ENCODE assay signal across 10 mouse cellular contexts in the genomic region with DNA sequence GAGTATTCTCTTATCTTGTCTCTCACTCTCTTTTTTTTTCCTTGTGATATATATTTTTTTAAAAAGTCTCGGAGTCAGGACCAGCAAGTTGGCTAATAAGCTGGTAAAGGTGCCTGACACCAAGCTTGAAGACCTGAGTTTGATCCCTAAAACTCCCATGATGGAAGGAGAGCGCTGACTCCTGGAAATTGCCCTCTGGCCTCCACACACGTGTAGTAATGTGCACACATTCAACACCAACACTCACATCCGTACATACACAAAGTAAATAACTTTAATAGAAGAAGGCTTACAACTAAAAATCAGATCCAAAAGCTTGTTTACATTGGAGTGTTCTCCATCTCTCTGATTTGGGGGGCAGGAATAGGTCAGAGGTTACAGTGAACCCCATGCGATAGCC. TPM values are rescaled to one million over a fixed set of nuclear protein-coding genes. Genes with fewer than 3 reads are reported as not detected.
"Had no signal": no experiment of that assay in that cellular context is flagged by ENCODE, and none has a peak within 500 bp of the region (broad histone marks: within the 10 kb centered on the region; RNA-seq: fewer than 3 reads in every experiment).

No protein-coding gene starts in this region.

- H3K36me3 ChIP-seq: midbrain, embryonic 15.5 days; neural tube, embryonic 13.5 days had no signal

- H3K9me3 ChIP-seq: midbrain, embryonic 15.5 days; neural tube, embryonic 13.5 days had no signal

- H3K4me2 ChIP-seq: midbrain, embryonic 15.5 days; neural tube, embryonic 13.5 days had no signal

- H3K27ac ChIP-seq: liver, embryonic 14.5 days; midbrain, embryonic 15.5 days; neural tube, embryonic 13.5 days had no signal

- H3K9ac ChIP-seq: liver, embryonic 14.5 days; midbrain, embryonic 15.5 days; neural tube, embryonic 13.5 days had no signal

- H3K27me3 ChIP-seq: midbrain, embryonic 15.5 days; neural tube, embryonic 13.5 days had no signal

- H3K4me3 ChIP-seq: midbrain, embryonic 15.5 days; neural tube, embryonic 13.5 days had no signal

- DNase-seq: lung, adult 2 months; right cerebral cortex, postnatal 4 days; spleen, adult 18-20 months; thymus, postnatal 4 days had no signal

- ATAC-seq: inflammation-experienced regulatory T-cells, adult 6 months; lung, postnatal 0 days; midbrain, embryonic 15.5 days had no signal

RNA-seq across cellular contexts. Expression of gene Sgk2, which starts 13.9 kb away (rescaled TPM):
- polyA plus RNA-seq: inflammation-experienced regulatory T-cells, adult 6 months; neural tube, embryonic 13.5 days; stomach, embryonic 14.5 days had no signal

RNA-seq across cellular contexts. Expression of gene L3mbtl1, which starts 29.9 kb away (rescaled TPM):
- polyA plus RNA-seq: lung, postnatal 0 days had no signal
